Mouse (Mus musculus) limb, embryonic 11.5 days (tissue): ENCODE measurements around the gene Trip13. TPM values are rescaled to one million over a fixed set of nuclear protein-coding genes. Genes with fewer than 3 reads are reported as not detected.

Source experiments
- ATAC-seq: fragments of 200-750 bp; cut with Nextera tagmentation; 2 replicates; pipeline ENCODE4 v1.8.0; 2017; ENCODE audit warnings: low read depth; ENCODE audit not compliant: insufficient number of reproducible peaks, low FRiP score, low TSS enrichment
- DNase-seq: peaks from one replicate; pipeline ENCODE4 v3.0.0-alpha.2; 2015; ENCODE audit warnings: low spot score
- H3K27ac ChIP-seq: fragments of 300-500 bp; sonication (generic); replicated peaks from 2 replicates; pipeline ENCODE4 v1.5.1; 2014; ENCODE audit warnings: low read depth, mild to moderate bottlenecking, low read length
- H3K27me3 ChIP-seq: fragments of 300-500 bp; sonication (generic); 2 replicates; pipeline ENCODE4 v1.6.1; 2014; ENCODE audit warnings: mild to moderate bottlenecking, low read length, mixed read lengths; ENCODE audit not compliant: control insufficient read depth, insufficient read depth
- H3K36me3 ChIP-seq: fragments of 300-500 bp; sonication (generic); 2 replicates; pipeline ENCODE4 v1.6.1; 2014; ENCODE audit warnings: mild to moderate bottlenecking, low read length, moderate library complexity, mixed read lengths; ENCODE audit not compliant: control insufficient read depth, insufficient read depth
- H3K4me1 ChIP-seq: fragments of 300-500 bp; sonication (generic); 2 replicates; pipeline ENCODE4 v1.6.1; 2014; ENCODE audit warnings: low read length, mixed read lengths; ENCODE audit not compliant: control insufficient read depth, insufficient read depth
- H3K4me2 ChIP-seq: fragments of 300-500 bp; sonication (generic); 2 replicates; pipeline ENCODE4 v1.6.1; 2014; ENCODE audit warnings: low read depth, mild to moderate bottlenecking, moderate library complexity; ENCODE audit not compliant: severe bottlenecking
- H3K4me3 ChIP-seq: fragments of 300-500 bp; sonication (generic); 2 replicates; pipeline ENCODE4 v1.5.1; 2014; ENCODE audit warnings: low read depth, low read length
- H3K9ac ChIP-seq: fragments of 300-500 bp; sonication (generic); 2 replicates; pipeline ENCODE4 v1.6.1; 2014; ENCODE audit warnings: mild to moderate bottlenecking, low read length
- H3K9me3 ChIP-seq: fragments of 300-500 bp; sonication (generic); 2 replicates; pipeline ENCODE4 v1.6.1; 2016; ENCODE audit warnings: low read length; ENCODE audit not compliant: control insufficient read depth
- WGBS: fragments of 180-500 bp; shearing (Covaris S2); extraction: QIAGEN DNeasy Blood & Tissue Kit; methylation state at CpG from one replicate; pipeline ENCODE4 v1.1.7; 2014; 5-methylcytosine and 5-hydroxymethylcytosine counted together
- polyA plus RNA-seq: library from polyadenylated mRNA; unstranded; fragments of >200 nt; fragmentation: Nextera tagmentation; extraction: Ambion mirVana; gene quantifications from 2 replicates; pipeline ENCODE4 v1.2.1, GENCODE M21; 2014

The Trip13 gene
- polyA plus RNA-seq, 1 experiment from 2014 or later = 73.4 TPM

DNA sequence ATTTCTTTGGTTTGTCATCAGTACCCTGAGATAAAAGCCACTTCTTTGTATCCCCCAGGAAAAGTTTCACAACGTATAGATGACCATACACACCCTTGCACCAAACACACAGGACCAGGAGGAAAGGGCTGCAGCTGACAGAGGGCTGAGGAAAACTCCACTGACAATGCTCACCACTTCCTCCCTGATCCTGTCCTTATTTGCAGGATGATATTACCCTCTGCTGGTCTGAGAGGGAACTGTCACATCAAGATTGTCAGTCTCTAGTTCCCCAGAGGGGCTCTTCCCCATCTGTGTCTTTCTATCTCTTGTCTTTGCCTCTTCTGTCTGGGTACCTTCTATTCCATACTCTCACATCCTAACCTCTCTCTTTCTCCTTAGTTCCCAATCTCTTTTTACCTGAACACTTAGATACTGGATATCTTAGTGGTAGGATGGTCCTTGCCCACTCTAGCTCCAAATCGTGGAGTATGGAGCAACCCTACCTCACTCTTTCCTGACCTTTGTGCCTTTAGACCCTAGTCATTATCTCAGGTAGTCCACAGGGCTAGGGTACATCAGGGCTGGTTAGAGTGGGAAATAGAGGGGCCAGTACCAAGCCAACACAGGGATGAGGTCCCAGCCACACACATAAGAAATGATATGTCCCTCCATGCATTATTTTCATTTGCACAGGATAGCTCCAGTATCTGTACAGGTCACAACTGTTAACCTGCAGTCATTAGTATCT lies 29.7 kb downstream of the Trip13 start:
- no peaks in the 10 kb centered on the region for H3K9me3 ChIP-seq
- H3K36me3 ChIP-seq = 0 out of 2 replicates have a peak, but pooled peaks cover 2% of the 10 kb centered on the region
- H3K27ac ChIP-seq = no peak overlapping the region
- ATAC-seq (no peak), DNase-seq (peak; percentile 50)
- no peaks in the 10 kb centered on the region for H3K4me1 ChIP-seq
- H3K4me3 ChIP-seq = no peak overlapping the region
- 64% methylated on average over 2 of the region's 2 CpGs for WGBS
- H3K27me3 ChIP-seq = no peaks in the 10 kb centered on the region
- H3K4me2 ChIP-seq = no peak overlapping the region
- H3K9ac ChIP-seq = no peak overlapping the region

DNA sequence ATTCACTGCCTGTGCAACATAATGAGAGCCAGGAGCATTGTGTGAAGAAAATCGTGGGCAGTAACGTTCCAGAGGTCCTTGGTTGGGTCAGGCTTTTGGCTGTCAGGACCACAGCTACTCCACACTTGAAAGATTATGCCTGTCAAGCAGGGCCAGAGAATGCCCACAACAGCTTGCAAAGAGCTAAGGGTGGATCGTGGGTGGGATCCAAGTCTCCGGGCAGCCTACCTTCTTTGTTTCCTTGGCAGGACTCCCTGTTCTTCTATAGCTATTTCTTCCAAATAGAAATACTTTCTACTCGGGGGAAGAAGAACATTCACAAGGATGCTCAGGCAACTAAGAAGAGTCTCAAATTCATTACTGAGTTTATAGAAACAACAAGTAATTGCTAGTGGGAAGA lies 30.4 kb downstream of the Trip13 start:
- Histone ChIP-seq H3K4me3 (no peak overlapping the region), H3K4me2 (no peak overlapping the region), H3K4me1 (no peaks in the 10 kb centered on the region), H3K27me3 (no peaks in the 10 kb centered on the region), H3K9me3 (no peaks in the 10 kb centered on the region), H3K9ac (no peak overlapping the region), H3K27ac (no peak overlapping the region), H3K36me3 (0 out of 2 replicates have a peak, but pooled peaks cover 2% of the 10 kb centered on the region)
- DNase-seq = no peak
- no peak for ATAC-seq
- 83% methylated on average over 5 of the region's 5 CpGs for WGBS

GRCm38 (mm10) chr13:73897561-73897960 lies 40.0 kb downstream of the Trip13 start:
- no peak for ATAC-seq
- Histone ChIP-seq H3K9ac (no peak overlapping the region), H3K27ac (no peak overlapping the region), H3K36me3 (no peaks in the 10 kb centered on the region), H3K4me3 (no peak overlapping the region), H3K4me2 (no peak overlapping the region), H3K27me3 (no peaks in the 10 kb centered on the region), H3K4me1 (peaks cover 5% of the 10 kb centered on the region), H3K9me3 (no peaks in the 10 kb centered on the region)
- WGBS = 85% methylated on average over 3 of the region's 3 CpGs
- no peak for DNase-seq

DNA sequence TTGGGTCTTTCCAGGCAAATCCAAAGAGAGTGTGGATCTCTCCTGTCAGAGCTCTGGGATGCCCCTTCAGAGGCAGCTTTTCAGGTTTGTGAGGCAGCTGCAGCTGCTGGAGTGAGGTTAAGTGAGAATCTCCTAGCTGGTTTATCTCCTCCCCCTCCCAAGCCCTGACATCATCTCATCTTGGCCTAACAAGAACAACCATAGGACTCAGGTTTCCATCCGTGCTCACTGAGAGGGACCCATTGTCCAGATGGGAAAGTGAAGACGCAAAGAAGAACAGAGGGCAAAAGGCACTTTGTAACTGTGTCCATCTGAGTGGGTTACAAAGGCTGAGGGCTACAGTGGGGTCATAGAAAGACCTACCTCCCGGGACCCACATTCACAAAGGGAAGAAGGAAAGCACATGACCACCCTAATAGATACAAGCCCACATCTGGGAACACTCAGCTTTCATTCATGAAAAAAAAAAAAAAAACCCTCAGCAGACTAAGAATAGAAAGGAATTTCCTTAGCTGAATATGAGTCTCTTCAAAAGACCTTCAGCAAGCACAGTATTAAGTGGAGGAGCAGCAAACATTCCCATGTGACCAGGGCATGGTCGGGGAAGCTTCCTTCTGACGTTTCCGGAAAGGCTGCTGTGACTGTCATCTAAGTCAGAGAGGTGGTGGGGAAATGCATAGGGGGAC lies 44.9 kb downstream of the Trip13 start:
- H3K9ac ChIP-seq = no peak overlapping the region
- peak; percentile 26 for DNase-seq
- H3K27me3 ChIP-seq = no peaks in the 10 kb centered on the region
- no peak overlapping the region for H3K4me2 ChIP-seq
- ATAC-seq = peak; percentile 52; the same call in 1 of the 2 replicates
- no peak overlapping the region for H3K27ac ChIP-seq
- WGBS = 45% methylated on average over 6 of the region's 6 CpGs
- H3K36me3 ChIP-seq = no peaks in the 10 kb centered on the region
- H3K9me3 ChIP-seq = no peaks in the 10 kb centered on the region
- H3K4me1 ChIP-seq = peaks cover 10% of the 10 kb centered on the region
- no peak overlapping the region for H3K4me3 ChIP-seq

DNA sequence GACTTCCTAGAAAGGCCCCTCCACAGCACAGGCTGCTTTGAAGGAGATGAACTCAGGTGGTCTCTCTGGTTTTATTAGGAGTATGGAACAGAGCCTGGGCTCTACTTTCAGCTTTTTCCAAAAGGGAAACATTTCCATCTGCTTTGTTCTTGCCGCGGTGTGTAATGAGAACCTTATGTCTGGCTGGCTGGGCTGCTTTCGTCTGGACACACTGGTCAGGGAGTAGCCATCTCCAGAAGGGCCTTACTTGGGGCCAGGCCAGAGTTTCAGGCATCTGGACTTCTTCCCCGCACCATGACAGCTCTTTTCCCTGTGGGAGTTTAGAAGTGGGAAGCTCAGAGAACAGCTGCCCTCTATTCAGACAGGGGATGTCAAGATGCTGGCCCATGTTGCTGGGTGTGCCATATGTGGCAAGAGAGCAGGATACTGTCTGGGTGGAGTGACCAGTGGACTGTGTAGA lies 50.1 kb downstream of the Trip13 start:
- H3K27ac ChIP-seq = peak overlapping the region; percentile 81
- peaks cover 17% of the 10 kb centered on the region for H3K4me1 ChIP-seq
- no peak overlapping the region for H3K9ac ChIP-seq
- H3K36me3 ChIP-seq = no peaks in the 10 kb centered on the region
- H3K4me2 ChIP-seq = no peak overlapping the region
- ATAC-seq (peak; percentile 68), DNase-seq (peak; percentile 82)
- no peak overlapping the region for H3K4me3 ChIP-seq
- no peaks in the 10 kb centered on the region for H3K9me3 ChIP-seq
- WGBS = 16% methylated on average over 4 of the region's 4 CpGs
- no peaks in the 10 kb centered on the region for H3K27me3 ChIP-seq

DNA sequence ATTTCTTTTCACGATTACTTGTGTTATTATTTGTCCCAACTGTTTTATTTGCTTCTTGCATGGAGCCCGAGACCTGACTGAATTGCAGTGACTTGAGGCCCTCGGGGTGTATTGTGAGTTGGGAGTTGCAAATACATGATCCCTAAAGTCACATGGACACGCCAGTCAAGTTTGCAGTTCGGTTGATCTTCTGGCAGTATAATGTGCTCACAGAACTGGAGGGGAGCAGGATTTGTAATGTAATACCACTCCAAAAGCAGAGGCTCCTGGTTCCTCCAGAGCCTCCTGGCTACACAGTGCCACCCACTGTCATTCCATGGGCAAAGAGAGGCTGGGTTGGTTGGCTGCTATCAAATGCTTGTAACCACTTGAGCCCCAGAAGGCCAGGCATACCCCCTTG lies 51.0 kb downstream of the Trip13 start:
- peak overlapping the region; percentile 81 for H3K27ac ChIP-seq
- 50% methylated on average over 5 of the region's 5 CpGs for WGBS

DNA sequence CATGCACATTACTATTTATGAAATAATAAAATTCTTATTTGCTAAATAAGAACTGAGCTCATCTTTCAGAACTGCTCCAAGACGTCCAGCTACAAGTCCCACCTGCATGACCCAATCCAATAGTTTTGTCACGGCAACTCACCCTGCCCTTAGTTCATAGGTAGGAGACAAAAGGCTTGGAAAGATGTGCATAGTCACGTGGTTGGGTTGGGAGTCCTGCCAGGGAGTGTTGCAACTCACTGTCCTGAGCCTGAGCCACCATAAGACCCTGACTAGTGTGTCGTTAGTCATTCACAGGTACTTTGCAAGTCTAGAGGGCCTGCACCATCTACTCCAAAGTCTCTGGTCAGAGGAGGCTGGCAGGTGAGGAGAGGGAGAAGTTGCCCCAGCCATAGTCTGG lies 51.5 kb downstream of the Trip13 start:
- H3K9ac ChIP-seq = no peak overlapping the region
- DNase-seq = peak; percentile 40
- H3K27ac ChIP-seq = peak overlapping the region; percentile 81; the same call in 1 of the 2 replicates
- H3K4me2 ChIP-seq = no peak overlapping the region
- H3K9me3 ChIP-seq = no peaks in the 10 kb centered on the region
- no peaks in the 10 kb centered on the region for H3K27me3 ChIP-seq
- WGBS = 67% methylated on average over 4 of the region's 4 CpGs
- no peak for ATAC-seq
- H3K4me1 ChIP-seq = peaks cover 17% of the 10 kb centered on the region
- no peaks in the 10 kb centered on the region for H3K36me3 ChIP-seq
- H3K4me3 ChIP-seq = no peak overlapping the region

More for the DNA sequence above, 51.0 kb downstream of the Trip13 start:
- no peak overlapping the region for H3K4me3 ChIP-seq
- H3K4me2 ChIP-seq = no peak overlapping the region
- H3K9ac ChIP-seq = no peak overlapping the region
- H3K4me1 ChIP-seq = peaks cover 17% of the 10 kb centered on the region
- peak; percentile 44; the same call in 1 of the 2 replicates for ATAC-seq
- no peaks in the 10 kb centered on the region for H3K27me3 ChIP-seq
- H3K9me3 ChIP-seq = no peaks in the 10 kb centered on the region
- DNase-seq = peak; percentile 50
- no peaks in the 10 kb centered on the region for H3K36me3 ChIP-seq

DNA sequence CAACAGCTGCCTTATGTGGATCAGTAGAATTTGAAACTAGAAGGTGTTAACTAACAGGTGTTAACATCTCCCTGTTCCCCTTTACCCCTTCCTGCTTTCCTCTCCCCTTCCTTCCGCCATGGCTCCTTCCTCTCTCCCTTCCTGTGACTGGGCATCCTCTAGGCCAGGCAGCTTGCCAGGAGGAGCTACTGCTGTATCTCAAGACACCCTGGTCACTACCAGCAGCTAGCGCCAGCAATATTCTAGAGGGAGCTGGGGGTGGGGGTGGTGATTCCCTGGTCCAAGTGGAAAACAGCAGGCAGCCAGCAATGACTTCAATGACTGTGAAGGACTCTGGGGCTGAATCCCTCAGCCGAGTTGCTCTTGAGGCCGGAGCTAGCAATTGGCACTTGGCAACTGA lies 51.9 kb downstream of the Trip13 start:
- no peaks in the 10 kb centered on the region for H3K27me3 ChIP-seq
- no peaks in the 10 kb centered on the region for H3K36me3 ChIP-seq
- H3K9me3 ChIP-seq = no peaks in the 10 kb centered on the region
- peaks cover 17% of the 10 kb centered on the region for H3K4me1 ChIP-seq
- ATAC-seq (no peak), DNase-seq (no peak)
- H3K4me2 ChIP-seq = no peak overlapping the region
- no peak overlapping the region for H3K27ac ChIP-seq
- WGBS = 80% methylated on average over 4 of the region's 4 CpGs
- no peak overlapping the region for H3K4me3 ChIP-seq
- H3K9ac ChIP-seq = no peak overlapping the region
